Comparison of ENCODE assay signal across 17 mouse cellular contexts in genomic region chr14:117391412-117391811, GRCm38 (mm10).
"Had no signal": no experiment of that assay in that cellular context is flagged by ENCODE, and none has a peak within 500 bp of the region (broad histone marks: within the 10 kb centered on the region; RNA-seq: fewer than 3 reads in every experiment).

No protein-coding gene starts in this region.

- H3K4me1 ChIP-seq: intestine, embryonic 15.5 days; limb, embryonic 12.5 days; limb, embryonic 15.5 days; liver, embryonic 13.5 days; megakaryocyte, embryonic 14.5 days; midbrain, embryonic 10.5 days; midbrain, embryonic 13.5 days had no signal

- ATAC-seq: intestine, embryonic 15.5 days; midbrain, embryonic 13.5 days; midbrain, embryonic 16.5 days had no signal

- H3K27me3 ChIP-seq: intestine, embryonic 15.5 days; kidney, embryonic 15.5 days; limb, embryonic 12.5 days; limb, embryonic 15.5 days; liver, embryonic 13.5 days; megakaryocyte, embryonic 14.5 days; midbrain, embryonic 13.5 days had no signal

- H3K9me3 ChIP-seq: intestine, embryonic 15.5 days; kidney, embryonic 15.5 days; limb, embryonic 12.5 days; limb, embryonic 15.5 days; liver, embryonic 13.5 days; midbrain, embryonic 10.5 days; midbrain, embryonic 13.5 days had no signal

- H3K36me3 ChIP-seq: intestine, embryonic 15.5 days; kidney, embryonic 15.5 days; limb, embryonic 12.5 days; limb, embryonic 15.5 days; liver, embryonic 13.5 days; midbrain, embryonic 10.5 days; midbrain, embryonic 13.5 days had no signal

- H3K9ac ChIP-seq: intestine, embryonic 15.5 days; kidney, embryonic 15.5 days; limb, embryonic 12.5 days; limb, embryonic 15.5 days; liver, embryonic 13.5 days; midbrain, embryonic 13.5 days had no signal

- H3K4me2 ChIP-seq: intestine, embryonic 15.5 days; kidney, embryonic 15.5 days; limb, embryonic 12.5 days; limb, embryonic 15.5 days; liver, embryonic 13.5 days; midbrain, embryonic 13.5 days had no signal

- DNase-seq: kidney, adult 11 months; kidney, adult 8-10 months; kidney, postnatal 10 days; kidney, postnatal 36 days; layer of hippocampus, postnatal 36 days; left cerebral cortex, postnatal 4 days; liver, embryonic 13.5 days; lung, postnatal 10 days; thymus, adult 18-20 months had no signal

- H3K27ac ChIP-seq: intestine, embryonic 15.5 days; kidney, embryonic 15.5 days; limb, embryonic 12.5 days; limb, embryonic 15.5 days; liver, embryonic 13.5 days; midbrain, embryonic 10.5 days; midbrain, embryonic 13.5 days had no signal

- H3K4me3 ChIP-seq: intestine, embryonic 15.5 days; kidney, embryonic 15.5 days; limb, embryonic 12.5 days; limb, embryonic 15.5 days; liver, embryonic 13.5 days; megakaryocyte, embryonic 14.5 days; midbrain, embryonic 10.5 days; midbrain, embryonic 13.5 days had no signal
